Mouse (Mus musculus) heart, embryonic 14.5 days (tissue): ENCODE measurements around the gene Pcolce. TPM values are rescaled to one million over a fixed set of nuclear protein-coding genes. Genes with fewer than 3 reads are reported as not detected.

Experiments
- ATAC-seq: fragments of 200-750 bp; cut with Nextera tagmentation; 2 replicates; pipeline ENCODE4 v1.8.0; 2017; ENCODE audit warnings: low read depth, moderate TSS enrichment; ENCODE audit not compliant: insufficient number of reproducible peaks, insufficient read depth, low FRiP score
- H3K27ac ChIP-seq, 2 experiments: fragments of 200-500 bp in 1 of 2; fragments of 300-500 bp in 1 of 2; sonication (generic) in 1 of 2; replicated peaks in 1 of 2; 2 replicates each; pipeline ENCODE4 v1.5.1; 2012 to 2014; ENCODE audit warnings: low read depth in 2 of 2, low read length in 2 of 2, control low read depth in 1 of 2, mild to moderate bottlenecking in 1 of 2, mixed read lengths in 1 of 2; ENCODE audit not compliant: control insufficient read depth in 1 of 2, insufficient read depth in 1 of 2
- H3K27me3 ChIP-seq: fragments of 300-500 bp; sonication (generic); 2 replicates; pipeline ENCODE4 v1.6.1; 2014; ENCODE audit warnings: mild to moderate bottlenecking, low read length, control low read depth; ENCODE audit not compliant: control insufficient read depth, insufficient read depth
- H3K36me3 ChIP-seq: fragments of 300-500 bp; sonication (generic); 2 replicates; pipeline ENCODE4 v1.6.1; 2014; ENCODE audit warnings: mild to moderate bottlenecking, control low read depth, low read length, mixed read lengths; ENCODE audit not compliant: control insufficient read depth, insufficient read depth
- H3K4me1 ChIP-seq, 2 experiments: fragments of 200-500 bp in 1 of 2; fragments of 300-500 bp in 1 of 2; sonication (generic) in 1 of 2; 2 replicates each; pipeline ENCODE4 v1.6.1; 2012 to 2014; ENCODE audit warnings: low read length in 2 of 2, control low read depth in 1 of 2, mixed read lengths in 1 of 2; ENCODE audit not compliant: control insufficient read depth in 2 of 2, insufficient read depth in 2 of 2
- H3K4me2 ChIP-seq: fragments of 300-500 bp; sonication (generic); 2 replicates; pipeline ENCODE4 v1.6.1; 2014; ENCODE audit warnings: mild to moderate bottlenecking, low read length
- H3K4me3 ChIP-seq, 2 experiments: fragments of 200-500 bp in 1 of 2; fragments of 300-500 bp in 1 of 2; sonication (generic) in 1 of 2; 2 replicates each; pipeline ENCODE4 v1.5.1; 2012 to 2014; ENCODE audit warnings: low read length in 2 of 2, mild to moderate bottlenecking in 2 of 2, control low read depth in 1 of 2, low read depth in 1 of 2, moderate library complexity in 1 of 2; ENCODE audit not compliant: control insufficient read depth in 1 of 2, insufficient read depth in 1 of 2
- H3K9ac ChIP-seq: fragments of 300-500 bp; sonication (generic); 2 replicates; pipeline ENCODE4 v1.6.1; 2014; ENCODE audit warnings: mild to moderate bottlenecking, low read length
- H3K9me3 ChIP-seq: fragments of 300-500 bp; sonication (generic); 2 replicates; pipeline ENCODE4 v1.6.1; 2016; ENCODE audit warnings: low read length, control low read depth; ENCODE audit not compliant: control insufficient read depth
- WGBS: fragments of 180-500 bp; shearing (Covaris S2); extraction: QIAGEN DNeasy Blood & Tissue Kit; methylation state at CpG from one replicate; pipeline ENCODE4 v1.1.7; 2014; 5-methylcytosine and 5-hydroxymethylcytosine counted together
- polyA plus RNA-seq: library from polyadenylated mRNA; unstranded; fragments of >200 nt; fragmentation: Nextera tagmentation; extraction: Ambion mirVana; gene quantifications from 2 replicates; pipeline ENCODE4 v1.2.1, GENCODE M21; 2014

Pcolce gene
- polyA plus RNA-seq, 1 experiment from 2014 or later, result 123 TPM

DNA sequence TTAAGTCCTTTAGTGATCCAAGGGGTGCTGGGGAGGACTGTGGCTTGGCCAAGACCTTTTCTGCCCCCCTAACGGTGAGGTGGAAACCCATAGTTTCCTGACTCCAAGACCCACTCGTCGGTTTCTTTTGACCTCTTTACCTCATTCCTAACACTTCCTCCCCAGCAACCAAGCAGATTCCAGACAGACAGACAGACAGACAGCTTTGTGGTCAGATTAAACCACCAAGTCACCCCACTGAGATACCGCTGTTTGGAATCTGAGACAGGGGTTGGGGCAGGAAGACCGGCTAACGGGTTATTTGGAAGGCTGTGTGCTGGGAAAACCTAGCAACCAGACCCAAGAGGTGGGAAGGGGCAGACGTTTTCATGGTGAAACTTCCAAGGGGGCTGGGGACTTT lies 43.4 kb downstream of the Pcolce start:
- ATAC-seq, result no peak
- Histone ChIP-seq H3K27ac (no peak overlapping the region), H3K9ac (no peak overlapping the region), H3K4me2 (no peak overlapping the region), H3K4me1 (peaks cover 2 to 8% of the 10 kb centered on the region in 2 experiments; a peak in 2 of 4 replicates), H3K27me3 (peaks cover 9% of the 10 kb centered on the region; the same call in 1 of the 2 replicates), H3K36me3 (no peaks in the 10 kb centered on the region), H3K4me3 (no peak overlapping the region), H3K9me3 (no peaks in the 10 kb centered on the region)
- 40% methylated on average over 7 of the region's 7 CpGs for WGBS

DNA sequence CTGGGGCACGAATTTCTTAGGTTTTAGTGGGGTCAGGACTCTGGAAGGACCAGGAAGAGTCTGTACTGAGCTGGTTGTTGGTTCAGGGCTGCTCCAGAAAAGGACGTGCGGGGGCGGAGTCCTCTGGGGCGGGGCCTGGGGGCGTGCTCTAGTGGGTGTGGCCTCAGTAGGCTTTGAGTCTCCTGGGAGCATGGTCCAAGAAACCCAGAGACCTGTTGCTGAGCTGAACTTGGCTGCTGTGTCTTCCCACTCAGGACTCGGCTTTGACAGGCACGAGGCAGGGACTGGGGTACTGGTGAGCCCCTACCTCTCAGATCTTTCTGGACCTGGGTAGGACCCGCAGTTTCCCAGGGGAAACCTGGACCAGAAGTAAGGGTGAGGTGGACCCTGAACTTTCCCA lies 43.9 kb downstream of the Pcolce start, which contains the start of gene Tfr2:
TSS of gene Tfr2 (plus strand) at position 176 of the 400 bp plus-strand sequence.
- H3K4me1 ChIP-seq, result peaks cover 2 to 6% of the 10 kb centered on the region in 2 experiments; a peak in 2 of 4 replicates
- ATAC-seq, result no peak
- WGBS, result 21% methylated on average over 9 of the region's 9 CpGs
- 0 out of 2 replicates have a peak, but pooled peaks cover 6% of the 10 kb centered on the region for H3K27me3 ChIP-seq
- H3K36me3 ChIP-seq, result no peaks in the 10 kb centered on the region
- H3K27ac ChIP-seq, result no peak within 1 kb of the TSS
- no peak within 1 kb of the TSS for H3K4me2 ChIP-seq
- H3K9me3 ChIP-seq, result no peaks in the 10 kb centered on the region
- no peak within 1 kb of the TSS for H3K4me3 ChIP-seq
- no peak within 1 kb of the TSS for H3K9ac ChIP-seq

DNA sequence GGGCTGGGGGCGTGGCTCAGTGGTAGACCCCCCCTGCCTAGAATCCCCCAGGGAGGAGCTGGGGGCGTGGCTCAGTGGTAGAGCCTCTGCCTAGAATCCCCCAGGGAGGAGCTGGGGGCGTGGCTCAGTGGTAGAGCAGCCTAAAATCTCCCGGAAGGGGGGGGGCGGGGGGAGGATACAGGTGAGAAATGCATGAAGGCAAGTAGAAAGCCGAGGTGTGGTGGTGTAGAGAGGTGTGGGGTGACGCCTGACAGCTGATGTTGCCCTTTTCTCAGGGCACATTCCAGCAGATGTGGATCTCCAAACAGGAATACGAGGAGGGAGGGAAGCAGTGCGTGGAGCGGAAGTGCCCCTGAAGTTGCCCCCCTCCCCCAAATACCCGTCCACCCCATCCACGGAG lies 44.6 kb downstream of the Pcolce start:
- no peak overlapping the region for H3K4me2 ChIP-seq
- no peak overlapping the region for H3K27ac ChIP-seq
- H3K4me3 ChIP-seq, result no peak overlapping the region
- 0 out of 4 replicates have a peak, but pooled peaks cover 0 to under 1% of the 10 kb centered on the region in 2 experiments for H3K4me1 ChIP-seq
- no peaks in the 10 kb centered on the region for H3K27me3 ChIP-seq
- H3K9me3 ChIP-seq, result no peaks in the 10 kb centered on the region
- no peaks in the 10 kb centered on the region for H3K36me3 ChIP-seq
- 56% methylated on average over 12 of the region's 12 CpGs for WGBS
- H3K9ac ChIP-seq, result no peak overlapping the region
- ATAC-seq, result no peak

DNA sequence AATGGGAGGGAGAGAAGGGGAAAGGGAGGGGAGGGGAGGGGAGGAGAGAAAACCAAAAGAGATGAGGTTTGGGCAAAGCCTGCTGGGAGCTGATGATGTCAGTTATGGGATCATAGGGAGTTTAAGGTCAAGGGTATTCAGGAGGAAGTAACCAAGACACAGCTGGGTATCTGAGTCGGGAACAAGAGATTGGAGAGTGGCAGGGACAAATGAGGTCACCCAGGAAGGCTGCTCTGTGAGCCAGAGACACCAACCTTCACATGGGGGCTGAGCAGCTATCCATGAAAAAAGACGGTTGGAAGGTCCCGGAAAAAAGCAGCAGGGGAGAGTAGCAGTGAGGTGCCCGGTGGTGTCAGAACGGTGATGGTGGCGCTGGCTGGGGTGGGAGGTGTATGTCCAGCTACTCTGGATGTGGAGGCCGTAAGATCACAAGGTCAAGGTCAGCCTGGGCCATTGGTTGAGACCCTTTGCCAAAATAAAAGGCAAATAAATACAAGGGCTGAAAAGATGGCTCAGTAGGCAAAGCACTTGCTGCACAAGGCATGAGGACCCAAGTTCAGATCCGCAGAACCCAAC lies 45.3 kb downstream of the Pcolce start:
- 74% methylated on average over 8 of the region's 8 CpGs for WGBS
- Histone ChIP-seq H3K27ac (no peak overlapping the region), H3K9me3 (no peaks in the 10 kb centered on the region), H3K36me3 (no peaks in the 10 kb centered on the region), H3K4me1 (no peaks in the 10 kb centered on the region), H3K27me3 (no peaks in the 10 kb centered on the region), H3K9ac (no peak overlapping the region), H3K4me3 (no peak overlapping the region), H3K4me2 (no peak overlapping the region)
- ATAC-seq, result no peak

DNA sequence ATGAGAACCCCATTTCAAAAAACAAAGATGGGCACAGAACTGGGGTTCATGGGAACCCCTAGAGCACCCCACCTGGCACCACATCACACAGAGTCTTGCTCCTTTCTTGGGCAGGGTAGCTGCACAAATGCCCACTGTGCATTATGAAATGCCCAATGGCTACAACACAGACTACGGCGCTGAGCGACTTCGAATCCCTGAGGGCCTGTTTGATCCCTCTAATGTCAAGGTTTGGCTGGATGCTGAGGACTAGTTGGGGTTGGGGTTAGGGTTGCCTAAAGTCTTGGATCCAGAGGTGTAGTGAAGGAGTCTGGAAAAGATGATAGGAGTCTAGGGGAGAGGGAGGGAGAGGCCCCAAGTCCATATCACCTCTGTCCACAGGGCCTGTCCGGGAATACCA lies 47.2 kb downstream of the Pcolce start:
- H3K9ac ChIP-seq, result no peak overlapping the region
- H3K27ac ChIP-seq, result no peak overlapping the region
- H3K4me2 ChIP-seq, result no peak overlapping the region
- H3K4me1 ChIP-seq, result no peaks in the 10 kb centered on the region
- H3K27me3 ChIP-seq, result no peaks in the 10 kb centered on the region
- 91% methylated on average over 5 of the region's 5 CpGs for WGBS
- H3K9me3 ChIP-seq, result no peaks in the 10 kb centered on the region
- H3K36me3 ChIP-seq, result no peaks in the 10 kb centered on the region
- H3K4me3 ChIP-seq, result no peak overlapping the region
- no peak for ATAC-seq

DNA sequence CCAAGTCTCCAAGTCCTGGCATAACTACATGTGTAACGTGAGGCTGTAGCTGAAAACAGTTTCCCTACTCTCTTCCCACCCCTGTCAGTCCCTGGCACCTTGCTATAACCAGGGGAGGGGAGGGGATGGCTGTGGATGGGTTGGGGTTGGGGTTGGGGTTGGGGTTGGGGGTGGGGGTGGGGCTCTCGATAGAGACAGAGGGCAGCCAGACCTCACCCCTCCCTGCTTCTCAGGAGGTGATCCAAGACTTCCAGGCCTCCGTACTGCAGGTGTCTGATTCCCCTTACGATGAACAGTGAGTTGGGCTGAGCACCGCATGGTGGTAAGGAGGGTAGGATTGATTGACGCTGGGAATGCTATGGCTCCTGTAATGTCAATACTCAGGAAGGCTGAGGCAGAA lies 47.8 kb downstream of the Pcolce start:
- H3K27me3 ChIP-seq, result no peaks in the 10 kb centered on the region
- H3K4me1 ChIP-seq, result no peaks in the 10 kb centered on the region
- no peaks in the 10 kb centered on the region for H3K36me3 ChIP-seq
- no peak overlapping the region for H3K4me3 ChIP-seq
- no peak for ATAC-seq
- WGBS, result 76% methylated on average over 6 of the region's 6 CpGs
- H3K4me2 ChIP-seq, result no peak overlapping the region
- no peak overlapping the region for H3K27ac ChIP-seq
- H3K9me3 ChIP-seq, result no peaks in the 10 kb centered on the region
- no peak overlapping the region for H3K9ac ChIP-seq

DNA sequence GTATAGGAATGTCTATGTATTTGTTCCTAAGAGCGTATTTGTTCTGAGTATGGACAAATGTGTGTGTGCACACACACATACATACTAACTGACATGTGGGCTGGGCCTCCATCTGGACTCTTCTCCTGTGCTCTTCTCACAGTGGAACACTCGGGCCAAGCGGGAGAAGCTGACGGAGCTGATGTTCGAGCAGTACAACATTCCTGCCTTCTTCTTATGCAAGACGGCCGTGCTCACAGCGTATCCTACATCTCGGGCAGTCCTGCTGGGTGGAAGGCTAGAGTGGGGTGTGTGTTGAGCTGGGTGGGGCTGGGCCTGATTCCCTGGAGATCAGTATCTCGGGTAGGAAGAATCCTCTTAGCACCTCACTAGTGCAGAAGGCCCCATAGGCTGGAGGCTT lies 50.6 kb downstream of the Pcolce start:
- Histone ChIP-seq H3K9me3 (no peaks in the 10 kb centered on the region), H3K4me2 (no peak overlapping the region), H3K27me3 (peaks cover 7% of the 10 kb centered on the region; the same call in 1 of the 2 replicates), H3K4me1 (no peaks in the 10 kb centered on the region), H3K36me3 (no peaks in the 10 kb centered on the region), H3K9ac (no peak overlapping the region), H3K27ac (no peak overlapping the region), H3K4me3 (no peak overlapping the region)
- WGBS, result 55% methylated on average over 10 of the region's 10 CpGs
- no peak for ATAC-seq

DNA sequence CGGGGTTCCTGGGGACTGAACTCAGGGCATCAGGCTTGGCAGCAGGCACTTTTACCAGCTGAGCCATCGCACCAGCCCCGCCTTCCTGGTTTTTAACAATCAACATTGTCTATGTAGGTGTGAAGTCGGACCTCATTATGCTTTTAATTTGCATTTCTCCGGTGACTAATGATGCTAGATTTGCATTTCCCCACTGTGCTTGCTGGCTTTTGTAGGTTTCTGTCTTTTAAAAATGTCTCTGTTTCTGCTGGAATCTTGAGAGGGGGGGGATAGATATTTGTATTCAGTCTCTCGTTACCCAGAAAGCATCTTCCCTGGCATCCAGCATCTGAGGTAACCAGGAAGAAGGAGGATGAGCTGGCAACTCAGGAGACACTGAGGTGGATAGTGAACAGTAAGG lies 52.0 kb downstream of the Pcolce start:
- Histone ChIP-seq H3K27ac (no peak overlapping the region), H3K36me3 (no peaks in the 10 kb centered on the region), H3K27me3 (peaks cover 7% of the 10 kb centered on the region; the same call in 1 of the 2 replicates), H3K4me2 (no peak overlapping the region), H3K4me3 (no peak overlapping the region), H3K9ac (no peak overlapping the region), H3K4me1 (no peaks in the 10 kb centered on the region), H3K9me3 (no peaks in the 10 kb centered on the region)
- ATAC-seq, result no peak
- 59% methylated on average over 6 of the region's 6 CpGs for WGBS
